ENCODE assay signal across 25 mouse cellular contexts in the genomic region with DNA sequence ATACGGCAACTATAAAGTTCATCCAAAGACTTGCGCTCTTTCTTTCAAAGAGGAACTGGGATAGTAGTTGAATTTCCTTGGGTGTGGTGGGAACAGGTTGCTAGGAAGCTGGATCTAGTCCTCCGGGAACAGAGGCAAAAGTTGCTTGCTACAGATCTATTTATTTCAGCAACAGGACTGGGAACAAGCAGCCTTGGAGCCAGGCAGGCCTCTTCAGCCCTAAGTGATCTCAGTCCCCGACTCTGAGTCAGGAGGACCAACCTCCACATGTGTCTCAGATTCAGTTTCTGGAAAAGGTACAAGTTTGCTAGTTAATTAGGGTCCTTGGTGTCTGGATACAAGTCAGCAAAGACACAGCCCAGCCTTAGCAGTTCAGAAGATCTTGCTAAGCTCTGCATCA.
DNase-seq lines count a peak whose midpoint lies in the region; ATAC-seq lines count a peak whose summit lies in the region.
"Had no signal": no experiment of that assay in that cellular context is flagged by ENCODE, and none has a peak within 500 bp of the region (broad histone marks: within the 10 kb centered on the region; RNA-seq: fewer than 3 reads in every experiment).

No protein-coding gene starts in this region.

- H3K4me2 ChIP-seq in embryonic facial prominence, embryonic 14.5 days (ENCODE audit: low read depth, low read length): no peak overlapping the region
- no peak overlapping the region for H3K4me2 ChIP-seq in liver, embryonic 11.5 days
- H3K4me2 ChIP-seq: embryonic facial prominence, embryonic 12.5 days; hindbrain, embryonic 12.5 days; liver, embryonic 13.5 days; neural tube, embryonic 15.5 days; stomach, embryonic 15.5 days had no signal

- H3K27ac ChIP-seq in embryonic facial prominence, embryonic 14.5 days (replicated peaks; ENCODE audit: low read depth, low read length): no peak overlapping the region
- no peak overlapping the region for H3K27ac ChIP-seq in liver, embryonic 11.5 days (ENCODE audit: low read depth, low read length)
- H3K27ac ChIP-seq: forebrain, embryonic 10.5 days; hindbrain, embryonic 12.5 days; left cerebral cortex, adult 2 months; liver, embryonic 13.5 days; neural tube, embryonic 15.5 days; stomach, embryonic 15.5 days had no signal

- no peaks in the 10 kb centered on the region for H3K36me3 ChIP-seq in embryonic facial prominence, embryonic 14.5 days (ENCODE audit: control insufficient read depth, insufficient read depth, low read length)
- H3K36me3 ChIP-seq in liver, embryonic 11.5 days (ENCODE audit: control insufficient read depth, insufficient read depth, low read length): no peaks in the 10 kb centered on the region
- H3K36me3 ChIP-seq: embryonic facial prominence, embryonic 12.5 days; forebrain, embryonic 10.5 days; hindbrain, embryonic 12.5 days; liver, embryonic 13.5 days; neural tube, embryonic 15.5 days; stomach, embryonic 15.5 days had no signal

- 74% methylated on average over 4 of the region's 4 CpGs for WGBS in embryonic facial prominence, embryonic 14.5 days
- 74% methylated on average over 4 of the region's 4 CpGs for WGBS in liver, embryonic 11.5 days

- peaks cover 11% of the 10 kb centered on the region for H3K4me1 ChIP-seq in embryonic facial prominence, embryonic 14.5 days (ENCODE audit: control insufficient read depth, insufficient read depth, low read length)
- H3K4me1 ChIP-seq in liver, embryonic 11.5 days (replicated peaks; ENCODE audit: control insufficient read depth, insufficient read depth, low read length): no peaks in the 10 kb centered on the region
- H3K4me1 ChIP-seq: liver, embryonic 13.5 days; megakaryocyte, embryonic 14.5 days had no signal

- ATAC-seq in embryonic facial prominence, embryonic 14.5 days (ENCODE audit: low read depth): no peak
- no peak for ATAC-seq in monocyte, adult 5-6 weeks (replicated peaks; ENCODE audit: insufficient number of reproducible peaks, low FRiP score, low TSS enrichment, poor library complexity, severe bottlenecking)
- ATAC-seq in liver, embryonic 11.5 days (replicated peaks; ENCODE audit: low FRiP score): no peak

- no peaks in the 10 kb centered on the region for H3K27me3 ChIP-seq in embryonic facial prominence, embryonic 14.5 days (replicated peaks; ENCODE audit: control insufficient read depth, insufficient read depth, low read length)
- H3K27me3 ChIP-seq in liver, embryonic 11.5 days (replicated peaks; ENCODE audit: control insufficient read depth, insufficient read depth, low read length): peaks cover 11% of the 10 kb centered on the region
- H3K27me3 ChIP-seq: embryonic facial prominence, embryonic 12.5 days; neural tube, embryonic 15.5 days; stomach, embryonic 15.5 days had no signal

- no peaks in the 10 kb centered on the region for H3K9me3 ChIP-seq in embryonic facial prominence, embryonic 14.5 days (ENCODE audit: control insufficient read depth, low read length)
- no peaks in the 10 kb centered on the region for H3K9me3 ChIP-seq in liver, embryonic 11.5 days (ENCODE audit: control insufficient read depth, low read length)
- H3K9me3 ChIP-seq: embryonic facial prominence, embryonic 12.5 days; forebrain, embryonic 10.5 days; hindbrain, embryonic 12.5 days; liver, embryonic 13.5 days; neural tube, embryonic 15.5 days; stomach, embryonic 15.5 days had no signal

- H3K4me3 ChIP-seq in embryonic facial prominence, embryonic 14.5 days (ENCODE audit: low read depth, low read length): no peak overlapping the region
- no peak overlapping the region for H3K4me3 ChIP-seq in liver, embryonic 11.5 days (ENCODE audit: low read depth, low read length)
- H3K4me3 ChIP-seq: embryonic facial prominence, embryonic 12.5 days; forebrain, embryonic 10.5 days; hindbrain, embryonic 12.5 days; left cerebral cortex, adult 2 months; liver, embryonic 13.5 days; megakaryocyte, embryonic 14.5 days; neural tube, embryonic 15.5 days; stomach, embryonic 15.5 days had no signal

- intact Hi-C loops in heart, postnatal 36 days (cut with DNase I): no loop called here
- intact Hi-C loops in gastrocnemius, postnatal 14 days (cut with DNase I; ENCODE audit: low total_unique reads): no loop called here

- peak; percentile 1 to 6 for DNase-seq in heart, adult 9 months (ENCODE audit: low spot score in 2 of 2)
- DNase-seq in heart, postnatal 36 days: no peak
- DNase-seq in 3T3-L1 (ENCODE audit: low read depth, low spot score): peak; percentile 34
- peak; percentile 50 for DNase-seq in embryonic facial prominence, embryonic 14.5 days (ENCODE audit: low spot score)
- peak; percentile 13 for DNase-seq in gastrocnemius, postnatal 14 days
- DNase-seq in B cell, adult 2 months: no peak
- DNase-seq in liver, embryonic 11.5 days (ENCODE audit: low spot score): no peak
- DNase-seq: adrenal gland, postnatal 10 days; cerebellum, adult 9-10 months; kidney, adult 2 months; kidney, postnatal 4 days; layer of hippocampus, adult 9-11 months; left cerebral cortex, postnatal 4 days; liver, embryonic 13.5 days; lung, postnatal 10 days; midbrain, embryonic 14.5 days; thymus, adult 18-20 months had no signal

- no peak overlapping the region for H3K9ac ChIP-seq in embryonic facial prominence, embryonic 14.5 days (ENCODE audit: low read depth, low read length)
- H3K9ac ChIP-seq in liver, embryonic 11.5 days (ENCODE audit: low read depth, low read length): no peak overlapping the region
- H3K9ac ChIP-seq: embryonic facial prominence, embryonic 12.5 days; hindbrain, embryonic 12.5 days; liver, embryonic 13.5 days; neural tube, embryonic 15.5 days; stomach, embryonic 15.5 days had no signal

Comparison
In these comparisons a context has a peak if more than half of its experiments do, and no peak if none do; other contexts are left out.
1. DNase-seq: peak in heart, adult 9 months (2 of 2), 3T3-L1 (single experiment), embryonic facial prominence, embryonic 14.5 days (single experiment) and gastrocnemius, postnatal 14 days (single experiment); none in heart, postnatal 36 days (0 of 2), B cell, adult 2 months (0 of 2) and liver, embryonic 11.5 days (single experiment).